Mouse (Mus musculus) T-cell, adult 2 months (primary cell): Measurements from ENCODE around the gene Ccr8.

Experiments
- DNase-seq: peaks from one replicate; pipeline ENCODE4 v3.0.0; 2022; ENCODE audit warnings: low spot score

Gene Ccr8

GRCm38 (mm10) chr9:120132980-120133754, 41.3 kb downstream of the Ccr8 start:
- no peak for DNase-seq

GRCm38 (mm10) chr9:120133755-120134475, 42.0 kb downstream of the Ccr8 start:
- DNase-seq, result no peak

GRCm38 (mm10) chr9:120134529-120135160, 42.7 kb downstream of the Ccr8 start:
- no peak for DNase-seq

GRCm38 (mm10) chr9:120135454-120135853, 43.5 kb downstream of the Ccr8 start:
- no peak for DNase-seq

- DNase-seq, result peak; percentile 69
Observed at GRCm38 (mm10) chr9:120140652-120141051, 48.7 kb downstream of the Ccr8 start.

GRCm38 (mm10) chr9:120144474-120144873, 52.6 kb downstream of the Ccr8 start:
- no peak for DNase-seq
